Comparison of ENCODE assay signal across 20 mouse cellular contexts in the genomic region with DNA sequence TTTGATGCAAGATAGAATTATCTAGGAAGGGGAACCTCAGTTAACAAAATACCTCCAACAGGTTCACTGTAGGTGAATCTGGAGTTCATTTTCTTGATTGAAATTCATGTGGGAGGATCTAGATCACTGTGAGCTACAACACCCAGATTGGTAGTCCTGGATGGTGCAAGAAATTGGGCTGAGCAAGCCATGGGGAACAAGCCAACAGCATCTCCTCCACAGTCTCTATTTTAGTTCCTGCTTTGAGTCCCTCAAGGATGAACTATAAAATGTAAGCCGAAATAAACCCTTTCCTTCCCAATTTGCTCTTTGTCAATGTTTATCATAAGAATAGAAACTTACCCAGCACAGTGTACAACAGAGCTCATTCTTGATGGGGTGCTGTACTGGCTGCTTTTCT.
"Had no signal": no experiment of that assay in that cellular context is flagged by ENCODE, and none has a peak within 500 bp of the region (broad histone marks: within the 10 kb centered on the region; RNA-seq: fewer than 3 reads in every experiment).

No protein-coding gene starts in this region.

- ATAC-seq: forebrain, embryonic 13.5 days; forebrain, embryonic 14.5 days; forebrain, embryonic 15.5 days; forebrain, embryonic 16.5 days; forebrain, postnatal 0 days had no signal

- DNase-seq: cerebellum, adult 8-10 months; cerebellum, adult 9-10 months; cerebellum, adult 9-11 months; cerebellum, postnatal 10 days; cerebellum, postnatal 14 days; cerebellum, postnatal 25 days; cerebellum, postnatal 36 days; embryo, embryonic 11 days; forebrain, postnatal 0 days; gastrocnemius, adult 2 months; gastrocnemius, postnatal 14 days; gastrocnemius, postnatal 25 days; gastrocnemius, postnatal 36 days; heart, adult 11 months; heart, adult 18-20 months; heart, adult 2 months had no signal
